Mouse (Mus musculus): ENCODE data around the gene Il17a. TPM values are rescaled to one million over a fixed set of nuclear protein-coding genes. Genes with fewer than 3 reads are reported as not detected.

The Il17a gene
- not detected in 2 replicates for polyA plus RNA-seq (2012; rRNA removed)

GRCm38 (mm10) chr1:20730903-20731302 lies at the start of gene Il17a:
TSS of gene Il17a (plus strand) at chr1:20730905.
- no peaks in the 10 kb centered on the region for H3K36me3 ChIP-seq (ENCODE audit: control insufficient read depth, insufficient read depth, low read length)
- no peak for DNase-seq (ENCODE audit: low read depth in 1 of 2, low spot score in 2 of 2)
- no peaks in the 10 kb centered on the region for H3K4me1 ChIP-seq (ENCODE audit: control insufficient read depth, insufficient read depth, insufficient read length)
- no peaks in the 10 kb centered on the region for H3K27me3 ChIP-seq (ENCODE audit: control insufficient read depth, insufficient read depth, low read length)
- 84% methylated on average over 10 of the region's 10 CpGs for WGBS
- H3K27ac ChIP-seq (ENCODE audit: insufficient read depth, low read length) = no peak within 1 kb of the TSS
- H3K4me3 ChIP-seq (ENCODE audit: extremely low read depth, insufficient read depth, insufficient read length) = no peak within 1 kb of the TSS
- no peak for TF ChIP-seq POLR2A (IDR thresholded peaks at IDR 0.05; ENCODE audit: low read depth, low read length)

GRCm38 (mm10) chr1:20682849-20683248 lies 47.9 kb upstream of the Il17a start:
- Histone ChIP-seq H3K36me3 (ENCODE audit: control insufficient read depth, insufficient read depth, low read length) (no peaks in the 10 kb centered on the region), H3K27ac (ENCODE audit: insufficient read depth, low read length) (no peak overlapping the region), H3K4me1 (ENCODE audit: control insufficient read depth, insufficient read depth, insufficient read length) (no peaks in the 10 kb centered on the region), H3K4me3 (ENCODE audit: extremely low read depth, insufficient read depth, insufficient read length) (no peak overlapping the region), H3K27me3 (ENCODE audit: control insufficient read depth, insufficient read depth, low read length) (no peaks in the 10 kb centered on the region)
- no peak for DNase-seq (ENCODE audit: low read depth in 1 of 2, low spot score in 2 of 2)
- TF ChIP-seq POLR2A (IDR thresholded peaks at IDR 0.05; ENCODE audit: low read depth, low read length) (no peak), CTCF (IDR thresholded peaks at IDR 0.05; ENCODE audit: extremely low read depth, insufficient read depth, insufficient read length, insufficient replicate concordance) (no peak)

GRCm38 (mm10) chr1:20683386-20683785 lies 47.3 kb upstream of the Il17a start:
- no peak for DNase-seq (ENCODE audit: low read depth in 1 of 2, low spot score in 2 of 2)
- Histone ChIP-seq H3K4me1 (ENCODE audit: control insufficient read depth, insufficient read depth, insufficient read length) (no peaks in the 10 kb centered on the region), H3K27ac (ENCODE audit: insufficient read depth, low read length) (no peak overlapping the region), H3K4me3 (ENCODE audit: extremely low read depth, insufficient read depth, insufficient read length) (no peak overlapping the region), H3K27me3 (ENCODE audit: control insufficient read depth, insufficient read depth, low read length) (no peaks in the 10 kb centered on the region), H3K36me3 (ENCODE audit: control insufficient read depth, insufficient read depth, low read length) (no peaks in the 10 kb centered on the region)
- 89% methylated on average over 5 of the region's 5 CpGs for WGBS
- TF ChIP-seq POLR2A (IDR thresholded peaks at IDR 0.05; ENCODE audit: low read depth, low read length) (no peak), CTCF (IDR thresholded peaks at IDR 0.05; ENCODE audit: extremely low read depth, insufficient read depth, insufficient read length, insufficient replicate concordance) (no peak)

- no peak for TF ChIP-seq POLR2A (IDR thresholded peaks at IDR 0.05; ENCODE audit: low read depth, low read length)
- TF ChIP-seq CTCF (IDR thresholded peaks at IDR 0.05; ENCODE audit: extremely low read depth, insufficient read depth, insufficient read length, insufficient replicate concordance) = no peak
- Histone ChIP-seq H3K4me1 (ENCODE audit: control insufficient read depth, insufficient read depth, insufficient read length) (no peaks in the 10 kb centered on the region), H3K36me3 (ENCODE audit: control insufficient read depth, insufficient read depth, low read length) (no peaks in the 10 kb centered on the region), H3K4me3 (ENCODE audit: extremely low read depth, insufficient read depth, insufficient read length) (no peak overlapping the region), H3K27ac (ENCODE audit: insufficient read depth, low read length) (no peak overlapping the region), H3K27me3 (ENCODE audit: control insufficient read depth, insufficient read depth, low read length) (no peaks in the 10 kb centered on the region)
- WGBS = 80% methylated on average over 3 of the region's 3 CpGs
- no peak for DNase-seq (ENCODE audit: low read depth in 1 of 2, low spot score in 2 of 2)
Measured at GRCm38 (mm10) chr1:20683853-20684252, 46.9 kb upstream of the Il17a start.

GRCm38 (mm10) chr1:20684403-20684802 lies 46.3 kb upstream of the Il17a start:
- DNase-seq (ENCODE audit: low read depth in 1 of 2, low spot score in 2 of 2) = no peak
- no peak for TF ChIP-seq POLR2A (IDR thresholded peaks at IDR 0.05; ENCODE audit: low read depth, low read length)
- TF ChIP-seq CTCF (IDR thresholded peaks at IDR 0.05; ENCODE audit: extremely low read depth, insufficient read depth, insufficient read length, insufficient replicate concordance) = no peak

GRCm38 (mm10) chr1:20685393-20685792 lies 45.3 kb upstream of the Il17a start:
- WGBS = 87% methylated on average over 2 of the region's 2 CpGs

More at GRCm38 (mm10) chr1:20684403-20684802, 46.3 kb upstream of the Il17a start:
- Histone ChIP-seq H3K27me3 (ENCODE audit: control insufficient read depth, insufficient read depth, low read length) (no peaks in the 10 kb centered on the region), H3K4me3 (ENCODE audit: extremely low read depth, insufficient read depth, insufficient read length) (no peak overlapping the region), H3K36me3 (ENCODE audit: control insufficient read depth, insufficient read depth, low read length) (no peaks in the 10 kb centered on the region), H3K27ac (ENCODE audit: insufficient read depth, low read length) (no peak overlapping the region), H3K4me1 (ENCODE audit: control insufficient read depth, insufficient read depth, insufficient read length) (no peaks in the 10 kb centered on the region)
- WGBS = 80% methylated on average over 3 of the region's 3 CpGs

GRCm38 (mm10) chr1:20685907-20686306 lies 44.8 kb upstream of the Il17a start:
- Histone ChIP-seq H3K27me3 (ENCODE audit: control insufficient read depth, insufficient read depth, low read length) (no peaks in the 10 kb centered on the region), H3K4me1 (ENCODE audit: control insufficient read depth, insufficient read depth, insufficient read length) (no peaks in the 10 kb centered on the region), H3K27ac (ENCODE audit: insufficient read depth, low read length) (no peak overlapping the region), H3K36me3 (ENCODE audit: control insufficient read depth, insufficient read depth, low read length) (no peaks in the 10 kb centered on the region), H3K4me3 (ENCODE audit: extremely low read depth, insufficient read depth, insufficient read length) (no peak overlapping the region)
- no peak for DNase-seq (ENCODE audit: low read depth in 1 of 2, low spot score in 2 of 2)
- WGBS = 83% methylated on average over 4 of the region's 4 CpGs
- no peak for TF ChIP-seq CTCF (IDR thresholded peaks at IDR 0.05; ENCODE audit: extremely low read depth, insufficient read depth, insufficient read length, insufficient replicate concordance)
- no peak for TF ChIP-seq POLR2A (IDR thresholded peaks at IDR 0.05; ENCODE audit: low read depth, low read length)

More at GRCm38 (mm10) chr1:20685393-20685792, 45.3 kb upstream of the Il17a start:
- TF ChIP-seq CTCF (IDR thresholded peaks at IDR 0.05; ENCODE audit: extremely low read depth, insufficient read depth, insufficient read length, insufficient replicate concordance) (no peak), POLR2A (IDR thresholded peaks at IDR 0.05; ENCODE audit: low read depth, low read length) (no peak)
- no peak overlapping the region for H3K27ac ChIP-seq (ENCODE audit: insufficient read depth, low read length)
- no peak overlapping the region for H3K4me3 ChIP-seq (ENCODE audit: extremely low read depth, insufficient read depth, insufficient read length)
- no peaks in the 10 kb centered on the region for H3K27me3 ChIP-seq (ENCODE audit: control insufficient read depth, insufficient read depth, low read length)
- H3K4me1 ChIP-seq (ENCODE audit: control insufficient read depth, insufficient read depth, insufficient read length) = no peaks in the 10 kb centered on the region
- no peak for DNase-seq (ENCODE audit: low read depth in 1 of 2, low spot score in 2 of 2)
- no peaks in the 10 kb centered on the region for H3K36me3 ChIP-seq (ENCODE audit: control insufficient read depth, insufficient read depth, low read length)

Data from spleen, adult 2 months (tissue).